Mouse (Mus musculus): Measurements from ENCODE around the gene F2rl1. TPM values are rescaled to one million over a fixed set of nuclear protein-coding genes. Genes with fewer than 3 reads are reported as not detected.

Gene F2rl1
- polyA plus RNA-seq, 1 experiment from 2014 or later: 0.09 TPM

GRCm38 (mm10) chr13:95523659-95524423, 1.2 kb downstream of the F2rl1 start:
- 4% methylated on average over 29 of the region's 29 CpGs for WGBS
- Histone ChIP-seq H3K27ac (ENCODE audit: low read length) (no peak overlapping the region), H3K9me3 (replicated peaks; ENCODE audit: control insufficient read depth, low read length, poor library complexity, severe bottlenecking) (no peaks in the 10 kb centered on the region), H3K27me3 (ENCODE audit: control insufficient read depth, insufficient read depth, low read depth, low read length) (peaks cover 28% of the 10 kb centered on the region), H3K4me2 (ENCODE audit: low read length) (peak overlapping the region; percentile 66), H3K9ac (ENCODE audit: low read depth, low read length) (peak overlapping the region; percentile 28; the same call in 1 of the 2 replicates), H3K4me1 (ENCODE audit: control insufficient read depth, insufficient read depth, low read length) (peaks cover 12% of the 10 kb centered on the region), H3K4me3 (ENCODE audit: low read depth, low read length) (peak overlapping the region; percentile 34), H3K36me3 (ENCODE audit: control insufficient read depth, insufficient read depth, low read length) (no peaks in the 10 kb centered on the region)
- ATAC-seq: no peak

DNA sequence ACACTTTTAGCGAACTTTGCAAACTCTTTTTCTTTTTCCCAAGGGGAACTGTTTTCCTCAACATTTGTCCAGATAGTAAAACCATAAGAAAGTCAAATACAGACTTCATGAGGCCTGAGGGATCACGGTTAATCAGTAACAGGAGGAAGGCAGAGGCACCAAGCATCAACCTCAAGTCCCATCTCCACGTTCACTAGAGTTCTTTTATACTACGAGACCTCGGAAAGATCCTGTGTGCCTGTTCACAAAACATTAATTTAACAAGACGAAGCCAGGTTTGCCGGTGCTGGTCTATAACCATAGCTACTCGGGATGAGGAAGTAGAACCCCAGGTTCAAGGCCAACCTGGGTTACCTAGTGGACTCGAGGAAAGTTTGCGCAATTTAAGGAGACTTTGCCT, 2.9 kb downstream of the F2rl1 start:
- no peak overlapping the region for H3K4me2 ChIP-seq (ENCODE audit: low read length)
- peaks cover 12% of the 10 kb centered on the region for H3K4me1 ChIP-seq (ENCODE audit: control insufficient read depth, insufficient read depth, low read length)
- WGBS: 94% methylated on average over 10 of the region's 10 CpGs
- H3K27ac ChIP-seq (ENCODE audit: low read length): no peak overlapping the region
- no peak overlapping the region for H3K9ac ChIP-seq (ENCODE audit: low read depth, low read length)
- no peaks in the 10 kb centered on the region for H3K9me3 ChIP-seq (replicated peaks; ENCODE audit: control insufficient read depth, low read length, poor library complexity, severe bottlenecking)
- H3K36me3 ChIP-seq (ENCODE audit: control insufficient read depth, insufficient read depth, low read length): no peaks in the 10 kb centered on the region
- no peak for ATAC-seq
- no peak overlapping the region for H3K4me3 ChIP-seq (ENCODE audit: low read depth, low read length)
- H3K27me3 ChIP-seq (ENCODE audit: control insufficient read depth, insufficient read depth, low read depth, low read length): peaks cover 28% of the 10 kb centered on the region

DNA sequence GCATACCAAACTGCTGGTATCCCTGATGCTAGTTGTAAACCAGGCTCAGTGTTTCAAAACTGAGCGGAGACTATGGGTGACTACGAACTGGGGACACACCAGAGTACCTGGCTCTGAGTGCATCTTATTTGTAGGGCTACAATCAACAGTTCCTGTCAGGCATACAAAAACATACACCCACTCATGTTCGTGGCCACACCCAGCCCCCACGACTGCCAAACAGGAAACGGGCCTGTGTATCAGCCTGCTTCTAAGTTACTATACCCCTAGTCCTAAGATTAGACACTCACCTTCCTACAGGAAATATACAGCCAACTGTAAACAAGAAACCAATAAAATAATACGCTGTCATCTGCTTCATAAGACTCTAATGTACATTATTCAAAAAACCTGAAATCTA, 4.0 kb downstream of the F2rl1 start:
- Histone ChIP-seq H3K9ac (ENCODE audit: low read depth, low read length) (no peak overlapping the region), H3K36me3 (ENCODE audit: control insufficient read depth, insufficient read depth, low read length) (no peaks in the 10 kb centered on the region), H3K4me1 (ENCODE audit: control insufficient read depth, insufficient read depth, low read length) (peaks cover 12% of the 10 kb centered on the region), H3K27ac (ENCODE audit: low read length) (no peak overlapping the region), H3K27me3 (ENCODE audit: control insufficient read depth, insufficient read depth, low read depth, low read length) (peaks cover 22% of the 10 kb centered on the region), H3K4me2 (ENCODE audit: low read length) (no peak overlapping the region), H3K9me3 (replicated peaks; ENCODE audit: control insufficient read depth, low read length, poor library complexity, severe bottlenecking) (no peaks in the 10 kb centered on the region), H3K4me3 (ENCODE audit: low read depth, low read length) (no peak overlapping the region)
- ATAC-seq: no peak
- 90% methylated on average over 6 of the region's 6 CpGs for WGBS

GRCm38 (mm10) chr13:95514756-95515155, 10.3 kb downstream of the F2rl1 start:
- Histone ChIP-seq H3K27ac (ENCODE audit: low read length) (no peak overlapping the region), H3K27me3 (ENCODE audit: control insufficient read depth, insufficient read depth, low read depth, low read length) (no peaks in the 10 kb centered on the region), H3K9ac (ENCODE audit: low read depth, low read length) (no peak overlapping the region), H3K36me3 (ENCODE audit: control insufficient read depth, insufficient read depth, low read length) (no peaks in the 10 kb centered on the region), H3K4me3 (ENCODE audit: low read depth, low read length) (no peak overlapping the region), H3K9me3 (replicated peaks; ENCODE audit: control insufficient read depth, low read length, poor library complexity, severe bottlenecking) (no peaks in the 10 kb centered on the region), H3K4me1 (ENCODE audit: control insufficient read depth, insufficient read depth, low read length) (no peaks in the 10 kb centered on the region), H3K4me2 (ENCODE audit: low read length) (no peak overlapping the region)
- 79% methylated on average over 4 of the region's 4 CpGs for WGBS
- ATAC-seq: no peak

- Histone ChIP-seq H3K9ac (ENCODE audit: low read depth, low read length) (no peak overlapping the region), H3K4me3 (ENCODE audit: low read depth, low read length) (no peak overlapping the region), H3K36me3 (ENCODE audit: control insufficient read depth, insufficient read depth, low read length) (no peaks in the 10 kb centered on the region), H3K27me3 (ENCODE audit: control insufficient read depth, insufficient read depth, low read depth, low read length) (no peaks in the 10 kb centered on the region), H3K9me3 (replicated peaks; ENCODE audit: control insufficient read depth, low read length, poor library complexity, severe bottlenecking) (no peaks in the 10 kb centered on the region), H3K4me1 (ENCODE audit: control insufficient read depth, insufficient read depth, low read length) (no peaks in the 10 kb centered on the region), H3K27ac (ENCODE audit: low read length) (no peak overlapping the region), H3K4me2 (ENCODE audit: low read length) (no peak overlapping the region)
- 86% methylated on average over 5 of the region's 5 CpGs for WGBS
- no peak for ATAC-seq
These were observed 15.0 kb downstream of the F2rl1 start for GRCm38 (mm10) chr13:95510054-95510453.

DNA sequence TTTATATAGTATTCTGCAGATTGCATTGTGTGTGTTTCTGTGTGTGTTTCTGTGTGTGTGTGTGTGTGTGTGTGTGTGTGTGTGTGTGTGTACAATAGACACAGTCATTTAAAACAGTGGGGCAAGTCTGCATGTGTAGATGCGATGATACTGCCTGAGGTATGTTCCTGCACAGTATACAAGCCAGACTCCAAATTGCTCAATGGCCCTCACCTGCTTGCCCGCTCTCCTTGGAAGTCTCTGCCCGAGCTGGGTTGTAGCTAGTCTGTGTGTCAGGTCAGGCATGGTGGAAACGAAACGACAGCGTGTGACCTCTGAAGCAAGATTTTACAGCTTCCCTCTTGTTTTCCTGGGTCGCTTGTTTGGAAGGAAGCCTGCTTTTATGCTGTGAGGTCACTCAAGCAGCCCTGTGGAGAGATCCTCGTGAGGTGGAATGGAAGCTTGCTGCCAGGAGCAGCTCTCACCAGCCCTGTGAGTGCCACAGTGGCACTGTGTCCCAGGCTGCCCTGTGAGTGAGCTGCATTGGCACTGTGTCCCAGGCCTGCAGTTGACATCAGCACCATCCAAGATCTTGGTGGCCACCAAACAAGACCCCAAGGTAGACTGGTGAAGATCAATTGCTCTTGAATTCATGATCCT, 21.6 kb downstream of the F2rl1 start:
- Histone ChIP-seq H3K4me3 (ENCODE audit: low read depth, low read length) (no peak overlapping the region), H3K9ac (ENCODE audit: low read depth, low read length) (no peak overlapping the region), H3K27ac (ENCODE audit: low read length) (no peak overlapping the region), H3K9me3 (replicated peaks; ENCODE audit: control insufficient read depth, low read length, poor library complexity, severe bottlenecking) (no peaks in the 10 kb centered on the region), H3K27me3 (ENCODE audit: control insufficient read depth, insufficient read depth, low read depth, low read length) (no peaks in the 10 kb centered on the region), H3K4me1 (ENCODE audit: control insufficient read depth, insufficient read depth, low read length) (no peaks in the 10 kb centered on the region), H3K36me3 (ENCODE audit: control insufficient read depth, insufficient read depth, low read length) (no peaks in the 10 kb centered on the region), H3K4me2 (ENCODE audit: low read length) (no peak overlapping the region)
- ATAC-seq: no peak
- WGBS: 83% methylated on average over 8 of the region's 8 CpGs

DNA sequence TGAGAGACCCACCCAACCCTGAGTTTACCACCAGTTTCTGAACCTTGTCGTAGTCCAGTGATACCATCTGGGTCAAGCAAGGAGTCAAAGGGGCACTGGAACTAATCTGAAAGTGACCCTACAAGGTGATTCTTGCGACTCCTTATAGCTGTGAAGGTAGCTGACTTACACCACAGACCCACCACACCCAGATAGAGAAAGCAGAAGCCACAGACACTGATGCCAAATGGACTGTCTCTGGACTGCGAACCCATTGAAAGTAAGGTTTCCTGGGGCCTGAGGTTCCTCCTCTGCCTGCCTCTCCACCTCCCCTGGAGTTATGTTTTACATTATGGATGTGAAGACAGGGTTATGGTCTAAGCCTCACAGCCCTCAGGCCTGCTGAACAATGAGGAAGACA, 28.4 kb downstream of the F2rl1 start:
- H3K4me2 ChIP-seq (ENCODE audit: low read length): no peak overlapping the region
- no peak overlapping the region for H3K9ac ChIP-seq (ENCODE audit: low read depth, low read length)
- H3K4me1 ChIP-seq (ENCODE audit: control insufficient read depth, insufficient read depth, low read length): no peaks in the 10 kb centered on the region
- no peaks in the 10 kb centered on the region for H3K36me3 ChIP-seq (ENCODE audit: control insufficient read depth, insufficient read depth, low read length)
- 89% methylated on average over 3 of the region's 3 CpGs for WGBS
- no peak for ATAC-seq
- no peaks in the 10 kb centered on the region for H3K27me3 ChIP-seq (ENCODE audit: control insufficient read depth, insufficient read depth, low read depth, low read length)
- no peaks in the 10 kb centered on the region for H3K9me3 ChIP-seq (replicated peaks; ENCODE audit: control insufficient read depth, low read length, poor library complexity, severe bottlenecking)
- no peak overlapping the region for H3K4me3 ChIP-seq (ENCODE audit: low read depth, low read length)
- no peak overlapping the region for H3K27ac ChIP-seq (ENCODE audit: low read length)

- Histone ChIP-seq H3K9ac (ENCODE audit: low read depth, low read length) (no peak overlapping the region), H3K27me3 (ENCODE audit: control insufficient read depth, insufficient read depth, low read depth, low read length) (no peaks in the 10 kb centered on the region), H3K9me3 (replicated peaks; ENCODE audit: control insufficient read depth, low read length, poor library complexity, severe bottlenecking) (no peaks in the 10 kb centered on the region), H3K4me3 (ENCODE audit: low read depth, low read length) (no peak overlapping the region), H3K27ac (ENCODE audit: low read length) (no peak overlapping the region), H3K4me2 (ENCODE audit: low read length) (no peak overlapping the region), H3K36me3 (ENCODE audit: control insufficient read depth, insufficient read depth, low read length) (no peaks in the 10 kb centered on the region), H3K4me1 (ENCODE audit: control insufficient read depth, insufficient read depth, low read length) (no peaks in the 10 kb centered on the region)
- no peak for ATAC-seq
- 81% methylated on average over 8 of the region's 8 CpGs for WGBS
These were observed 30.2 kb downstream of the F2rl1 start for GRCm38 (mm10) chr13:95494812-95495211.

DNA sequence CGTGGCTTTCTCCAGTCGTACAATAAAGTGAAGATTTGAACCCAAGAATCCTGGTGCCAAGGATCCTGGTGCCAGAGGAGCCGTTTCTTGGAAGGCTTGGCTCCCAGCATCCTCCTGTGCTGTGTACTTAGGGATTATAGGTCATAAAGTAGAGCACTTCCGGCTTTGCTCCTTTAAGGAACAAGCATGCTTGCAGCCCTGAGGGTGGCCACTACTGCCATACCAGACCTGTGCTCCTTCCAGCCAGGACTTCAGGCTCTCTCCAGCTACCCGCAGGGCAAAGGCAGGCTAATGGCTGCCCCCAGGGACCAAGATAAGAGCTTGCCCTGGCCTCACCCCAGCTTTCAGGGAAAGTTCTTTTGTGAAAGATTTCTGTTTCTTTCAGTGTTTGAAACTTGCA, 31.7 kb downstream of the F2rl1 start:
- Histone ChIP-seq H3K4me1 (ENCODE audit: control insufficient read depth, insufficient read depth, low read length) (no peaks in the 10 kb centered on the region), H3K27ac (ENCODE audit: low read length) (no peak overlapping the region), H3K9ac (ENCODE audit: low read depth, low read length) (no peak overlapping the region), H3K9me3 (replicated peaks; ENCODE audit: control insufficient read depth, low read length, poor library complexity, severe bottlenecking) (no peaks in the 10 kb centered on the region), H3K4me2 (ENCODE audit: low read length) (no peak overlapping the region), H3K36me3 (ENCODE audit: control insufficient read depth, insufficient read depth, low read length) (no peaks in the 10 kb centered on the region), H3K27me3 (ENCODE audit: control insufficient read depth, insufficient read depth, low read depth, low read length) (no peaks in the 10 kb centered on the region), H3K4me3 (ENCODE audit: low read depth, low read length) (no peak overlapping the region)
- 68% methylated on average over 5 of the region's 5 CpGs for WGBS
- ATAC-seq: no peak
